9 mouse cellular contexts compared by ENCODE assay signal in the genomic region with DNA sequence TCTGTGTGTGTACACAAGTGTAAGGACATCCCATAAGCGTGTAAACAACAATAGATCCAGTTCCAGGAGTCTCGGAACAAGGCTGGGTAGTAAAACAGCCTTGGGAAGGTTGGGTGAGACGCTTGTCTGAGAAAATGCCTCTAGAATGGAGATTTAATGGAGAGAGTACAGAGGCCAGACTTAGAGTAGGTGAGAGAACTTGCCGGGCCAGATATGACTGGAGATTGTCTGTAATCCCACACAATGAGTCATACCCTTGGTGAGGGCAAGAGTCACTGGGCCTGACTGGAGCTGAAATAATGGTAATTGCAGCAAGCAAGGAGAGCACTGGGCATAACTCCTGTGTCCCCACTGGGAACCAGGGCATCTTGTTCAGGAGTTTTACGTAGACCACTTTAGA. TPM values are rescaled to one million over a fixed set of nuclear protein-coding genes. Genes with fewer than 3 reads are reported as not detected.
DNase-seq lines count a peak whose midpoint lies in the region; ATAC-seq and TF ChIP-seq lines count a peak whose summit lies in the region.
"Had no signal": no experiment of that assay in that cellular context is flagged by ENCODE, and none has a peak within 500 bp of the region (broad histone marks: within the 10 kb centered on the region; RNA-seq: fewer than 3 reads in every experiment).

No protein-coding gene starts in this region.

- peak overlapping the region; percentile 80 for H3K4me3 ChIP-seq in liver, embryonic 11.5 days (ENCODE audit: low read depth, low read length)
- H3K4me3 ChIP-seq in hindbrain, embryonic 16.5 days (ENCODE audit: low read length), result peak overlapping the region; percentile 92
- peak overlapping the region; percentile 71; the same call in 1 of the 2 replicates for H3K4me3 ChIP-seq in midbrain, postnatal 0 days (ENCODE audit: low read depth, low read length)

- H3K9ac ChIP-seq in liver, embryonic 11.5 days (ENCODE audit: low read depth, low read length), result no peak overlapping the region; the same call in 1 of the 2 replicates
- no peak overlapping the region for H3K9ac ChIP-seq in hindbrain, embryonic 16.5 days (ENCODE audit: low read depth, low read length)
- H3K9ac ChIP-seq in midbrain, postnatal 0 days (replicated peaks; ENCODE audit: low read length, poor library complexity, severe bottlenecking), result no peak overlapping the region

- no peak overlapping the region for H3K27ac ChIP-seq in liver, embryonic 11.5 days (ENCODE audit: low read depth, low read length)
- no peak overlapping the region for H3K27ac ChIP-seq in hindbrain, embryonic 16.5 days (ENCODE audit: low read depth, low read length)
- H3K27ac ChIP-seq in midbrain, postnatal 0 days (ENCODE audit: low read depth, low read length), result no peak overlapping the region

- H3K27me3 ChIP-seq in liver, embryonic 11.5 days (replicated peaks; ENCODE audit: control insufficient read depth, insufficient read depth, low read length), result no peaks in the 10 kb centered on the region
- H3K27me3 ChIP-seq in hindbrain, embryonic 16.5 days (replicated peaks; ENCODE audit: control insufficient read depth, insufficient read depth, low read length), result no peaks in the 10 kb centered on the region
- H3K27me3 ChIP-seq in midbrain, postnatal 0 days (ENCODE audit: insufficient read depth, low read length), result no peaks in the 10 kb centered on the region

- TF ChIP-seq CTCF in midbrain, postnatal 0 days (IDR thresholded peaks at IDR 0.05), result no peak

- H3K9me3 ChIP-seq in liver, embryonic 11.5 days (ENCODE audit: control insufficient read depth, low read length), result no peaks in the 10 kb centered on the region
- no peaks in the 10 kb centered on the region for H3K9me3 ChIP-seq in hindbrain, embryonic 16.5 days (ENCODE audit: control insufficient read depth, low read length)
- no peaks in the 10 kb centered on the region for H3K9me3 ChIP-seq in midbrain, postnatal 0 days (ENCODE audit: low read length)

- H3K4me1 ChIP-seq in liver, embryonic 11.5 days (replicated peaks; ENCODE audit: control insufficient read depth, insufficient read depth, low read length), result peaks cover 17% of the 10 kb centered on the region
- peaks cover 17% of the 10 kb centered on the region for H3K4me1 ChIP-seq in hindbrain, embryonic 16.5 days (ENCODE audit: control insufficient read depth, insufficient read depth, low read depth, low read length)
- peaks cover 11% of the 10 kb centered on the region; the same call in 1 of the 2 replicates for H3K4me1 ChIP-seq in midbrain, postnatal 0 days (ENCODE audit: insufficient read depth, low read length)

- ATAC-seq in liver, embryonic 11.5 days (replicated peaks; ENCODE audit: low FRiP score), result no peak
- ATAC-seq in hindbrain, embryonic 16.5 days, result no peak
- ATAC-seq in midbrain, postnatal 0 days (ENCODE audit: low FRiP score), result no peak

- DNase-seq in adrenal gland, adult 2 months, result peak; percentile 67
- DNase-seq in adrenal gland, postnatal 4 days (ENCODE audit: low spot score in 2 of 2), result no peak
- DNase-seq in liver, embryonic 11.5 days (ENCODE audit: low spot score), result no peak
- DNase-seq in liver, result no peak
- DNase-seq in midbrain, postnatal 0 days (ENCODE audit: low spot score), result no peak
- DNase-seq in gastrocnemius, postnatal 10 days, result no peak
- DNase-seq in frontal cortex, postnatal 14 days (ENCODE audit: low spot score in 2 of 2), result no peak

- WGBS in liver, embryonic 11.5 days, result 77% methylated on average over 5 of the region's 5 CpGs
- WGBS in hindbrain, embryonic 16.5 days, result 86% methylated on average over 5 of the region's 5 CpGs
- 88% methylated on average over 5 of the region's 5 CpGs for WGBS in midbrain, postnatal 0 days

- peak overlapping the region; percentile 84 for H3K4me2 ChIP-seq in liver, embryonic 11.5 days
- H3K4me2 ChIP-seq in hindbrain, embryonic 16.5 days (ENCODE audit: low read length), result peak overlapping the region; percentile 95
- H3K4me2 ChIP-seq in midbrain, postnatal 0 days (ENCODE audit: low read depth, low read length, poor library complexity, severe bottlenecking), result peak overlapping the region; percentile 86

- peaks cover 3% of the 10 kb centered on the region; the same call in 1 of the 2 replicates for H3K36me3 ChIP-seq in liver, embryonic 11.5 days (ENCODE audit: control insufficient read depth, insufficient read depth, low read length)
- H3K36me3 ChIP-seq in hindbrain, embryonic 16.5 days (ENCODE audit: control insufficient read depth, insufficient read depth, low read length), result no peaks in the 10 kb centered on the region
- no peaks in the 10 kb centered on the region for H3K36me3 ChIP-seq in midbrain, postnatal 0 days (ENCODE audit: insufficient read depth, low read length)

RNA-seq across cellular contexts. Expression of a gene that starts 2.2 kb away (rescaled TPM):
- total RNA-seq in adrenal gland, adult 2 months (2021), result 100 to 1,000 TPM in 1 of 2 experiments, 10 to 100 TPM in 1; 39.4 to 119 TPM
- 20.0 and 38.6 TPM in 2 replicates for polyA plus RNA-seq in adrenal gland, adult 2 months (2012; rRNA removed)
- total RNA-seq in adrenal gland, postnatal 4 days (2021), result 10 to 100 TPM; 64.1 to 69.0 TPM
- 27.5 and 30.3 TPM in 2 replicates for polyA plus RNA-seq in liver, embryonic 11.5 days (2014; fragmentation: Nextera tagmentation; extraction: Ambion mirVana)
- 14.7 and 19.7 TPM in 2 replicates for polyA plus RNA-seq in hindbrain, embryonic 16.5 days (2015; fragmentation: Nextera tagmentation; extraction: Ambion mirVana)
- 38.4 and 40.7 TPM in 2 replicates for total RNA-seq in midbrain, postnatal 0 days (2014; rRNA removed)
- polyA plus RNA-seq in midbrain, postnatal 0 days (2015; fragmentation: Nextera tagmentation; extraction: Ambion mirVana), result 12.8 and 13.5 TPM in 2 replicates
- 10 to 100 TPM; 21.2 to 26.8 TPM for total RNA-seq in gastrocnemius, postnatal 10 days (2021)

RNA-seq across cellular contexts. Expression of a gene that starts 37.1 kb away (rescaled TPM):
- not detected for total RNA-seq in adrenal gland, adult 2 months (2021)
- not detected in 2 replicates for polyA plus RNA-seq in adrenal gland, adult 2 months (2012; rRNA removed)
- total RNA-seq in adrenal gland, postnatal 4 days (2021), result not detected
- polyA plus RNA-seq in liver, embryonic 11.5 days (2014; fragmentation: Nextera tagmentation; extraction: Ambion mirVana), result not detected in 2 replicates
- polyA plus RNA-seq in hindbrain, embryonic 16.5 days (2015; fragmentation: Nextera tagmentation; extraction: Ambion mirVana), result not detected in 2 replicates
- total RNA-seq in midbrain, postnatal 0 days (2014; rRNA removed), result not detected in 2 replicates
- not detected in 2 replicates for polyA plus RNA-seq in midbrain, postnatal 0 days (2015; fragmentation: Nextera tagmentation; extraction: Ambion mirVana)
- not detected for total RNA-seq in gastrocnemius, postnatal 10 days (2021)
- total RNA-seq: layer of hippocampus, adult 18-20 months had no signal
